Comparison of ENCODE assay signal across 15 mouse cellular contexts in the genomic region with DNA sequence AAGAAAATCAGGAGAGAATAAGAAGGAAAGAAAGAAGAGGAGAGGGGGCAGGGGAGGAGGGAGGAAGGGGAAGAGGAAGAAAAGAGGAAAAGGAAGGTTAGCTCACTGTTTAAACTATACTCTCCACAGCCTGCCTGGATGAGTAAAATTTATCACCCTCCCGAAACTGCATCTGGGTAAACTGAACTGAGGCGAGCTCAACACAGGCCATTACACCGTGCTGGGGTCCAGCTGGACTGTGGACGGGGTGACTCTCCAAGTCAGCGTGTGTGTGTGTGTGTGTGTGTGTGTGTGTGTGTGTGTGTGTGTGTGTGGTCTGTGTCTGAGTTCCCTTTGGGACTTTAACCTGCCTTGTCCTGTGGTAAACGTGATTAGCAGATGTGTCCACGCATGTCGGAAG.
"Had no signal": no experiment of that assay in that cellular context is flagged by ENCODE, and none has a peak within 500 bp of the region (broad histone marks: within the 10 kb centered on the region; RNA-seq: fewer than 3 reads in every experiment).

No protein-coding gene starts in this region.

- H3K9me3 ChIP-seq: liver, embryonic 13.5 days had no signal

- DNase-seq: kidney, adult 11 months; kidney, adult 8-10 months; layer of hippocampus, adult 9-11 months; liver, embryonic 13.5 days; lung, postnatal 36 days; midbrain, embryonic 14.5 days; thymus, adult 18-20 months; thymus, postnatal 36 days had no signal

- H3K27me3 ChIP-seq: liver, embryonic 13.5 days had no signal

- H3K4me3 ChIP-seq: layer of hippocampus, adult 2 months; liver, embryonic 13.5 days; megakaryocyte, embryonic 14.5 days had no signal

- ATAC-seq: hindbrain, postnatal 0 days; inflammation-experienced regulatory T-cells, adult 6 months; lung, postnatal 0 days had no signal

- H3K9ac ChIP-seq: liver, embryonic 13.5 days; lung, embryonic 14.5 days had no signal

- H3K27ac ChIP-seq: hindbrain, postnatal 0 days; layer of hippocampus, adult 2 months; liver, embryonic 13.5 days had no signal

- H3K4me2 ChIP-seq: liver, embryonic 13.5 days; lung, embryonic 14.5 days; midbrain, embryonic 11.5 days had no signal

- H3K36me3 ChIP-seq: liver, embryonic 13.5 days had no signal
